Mouse (Mus musculus): ENCODE data around the gene Prmt7. TPM values are rescaled to one million over a fixed set of nuclear protein-coding genes. Genes with fewer than 3 reads are reported as not detected.

The Prmt7 gene
- polyA plus RNA-seq (2016; fragmentation: Nextera tagmentation; extraction: Ambion mirVana) = 50.9 and 53.0 TPM in 2 replicates

DNA sequence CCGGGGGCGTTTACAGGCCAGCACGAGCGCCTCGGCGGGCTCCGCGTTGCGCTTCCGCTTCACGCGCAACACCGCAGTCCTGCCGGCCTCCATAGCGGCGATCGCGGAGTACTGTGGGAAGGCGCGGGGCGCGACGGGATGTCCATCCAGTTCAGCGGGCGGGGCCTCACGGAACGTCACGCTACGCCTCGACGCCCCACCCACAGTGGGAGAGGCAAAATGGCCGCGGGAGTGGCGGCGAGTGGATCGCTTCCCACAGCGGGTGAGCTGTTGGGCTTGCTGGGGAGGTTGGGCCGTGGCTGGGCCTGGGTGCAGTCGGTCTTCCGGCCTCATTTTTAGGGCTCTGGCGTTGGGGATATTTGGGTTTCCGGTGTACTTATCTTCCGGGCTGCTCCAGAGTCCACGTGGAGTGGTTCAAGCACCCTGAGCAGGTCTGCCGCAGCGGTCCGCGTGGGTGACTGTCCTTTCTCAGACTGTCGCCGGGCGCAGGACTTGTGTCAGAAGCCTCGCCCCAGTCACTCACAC, at the start of gene Prmt7, which contains the start of gene Slc7a6os:
Gene Prmt7, plus strand, starts transcription at position 116 of the 525 bp plus-strand sequence.
Gene Slc7a6os, minus strand, starts transcription at position 115 of the 525 bp plus-strand sequence.
- under 1% methylated on average over 52 of the region's 52 CpGs for WGBS
- Histone ChIP-seq H3K36me3 (peaks cover 42% of the 10 kb centered on the region), H3K9me3 (replicated peaks) (no peaks in the 10 kb centered on the region), H3K27me3 (no peaks in the 10 kb centered on the region), H3K27ac (peak within 1 kb of the TSS; percentile 95), H3K9ac (peak within 1 kb of the TSS; percentile 88), H3K4me3 (peak within 1 kb of the TSS; percentile 85), H3K4me2 (replicated peaks) (peak within 1 kb of the TSS; percentile 87), H3K4me1 (peaks cover 13% of the 10 kb centered on the region)
- ATAC-seq (ENCODE audit: low FRiP score) = peak; percentile 99

DNA sequence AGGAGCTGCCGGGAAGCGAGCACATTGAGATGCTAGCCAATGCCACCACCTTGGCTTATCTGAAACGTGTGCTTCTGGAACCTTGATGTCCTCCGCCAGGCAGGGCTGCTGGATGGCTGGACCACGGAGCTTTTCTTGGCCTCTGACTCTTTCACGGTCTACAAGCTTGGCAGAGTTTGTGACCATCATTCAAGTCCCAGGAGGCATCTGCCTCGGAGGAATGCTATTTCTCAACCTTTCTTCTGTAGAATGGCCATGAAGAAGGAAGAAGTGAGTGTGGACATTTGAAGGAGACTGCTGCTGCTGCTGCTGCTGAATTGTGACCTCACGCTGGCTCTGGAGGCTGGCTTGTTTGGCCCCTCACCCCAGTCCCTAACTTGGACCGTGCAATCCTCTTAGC, 47.5 kb upstream of the Prmt7 start:
- 90% methylated on average over 9 of the region's 9 CpGs for WGBS
- Histone ChIP-seq H3K9ac (no peak overlapping the region), H3K27ac (no peak overlapping the region), H3K4me3 (no peak overlapping the region), H3K27me3 (no peaks in the 10 kb centered on the region), H3K4me1 (0 out of 2 replicates have a peak, but pooled peaks cover 3% of the 10 kb centered on the region), H3K36me3 (peaks cover 50% of the 10 kb centered on the region), H3K4me2 (replicated peaks) (no peak overlapping the region), H3K9me3 (replicated peaks) (no peaks in the 10 kb centered on the region)
- ATAC-seq (ENCODE audit: low FRiP score) = no peak

DNA sequence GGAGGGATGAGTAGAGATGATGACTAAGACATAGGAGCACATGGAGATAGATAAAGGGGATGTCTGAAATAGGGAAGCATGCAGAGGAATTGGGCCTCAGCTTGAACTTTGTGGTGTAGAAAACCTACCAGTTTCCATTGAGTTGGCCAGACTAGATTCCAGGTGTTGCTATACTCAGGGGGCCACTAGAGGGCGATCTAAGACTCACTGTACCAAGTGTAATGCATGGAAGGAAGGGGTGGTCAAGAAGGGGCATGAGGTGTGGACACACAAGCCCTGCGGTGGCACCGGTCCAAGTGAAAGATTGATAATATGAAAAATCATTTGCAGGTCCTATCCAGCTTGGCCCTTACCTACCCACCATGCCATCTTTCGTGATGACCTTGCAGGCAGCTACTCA, 45.3 kb upstream of the Prmt7 start:
- no peak overlapping the region for H3K4me3 ChIP-seq
- peaks cover 14% of the 10 kb centered on the region for H3K4me1 ChIP-seq
- no peak overlapping the region for H3K27ac ChIP-seq
- WGBS = 50% methylated on average over 4 of the region's 4 CpGs
- H3K4me2 ChIP-seq (replicated peaks) = no peak overlapping the region
- H3K27me3 ChIP-seq = no peaks in the 10 kb centered on the region
- no peak for ATAC-seq (ENCODE audit: low FRiP score)
- H3K9me3 ChIP-seq (replicated peaks) = no peaks in the 10 kb centered on the region
- H3K36me3 ChIP-seq = peaks cover 40% of the 10 kb centered on the region
- H3K9ac ChIP-seq = no peak overlapping the region

DNA sequence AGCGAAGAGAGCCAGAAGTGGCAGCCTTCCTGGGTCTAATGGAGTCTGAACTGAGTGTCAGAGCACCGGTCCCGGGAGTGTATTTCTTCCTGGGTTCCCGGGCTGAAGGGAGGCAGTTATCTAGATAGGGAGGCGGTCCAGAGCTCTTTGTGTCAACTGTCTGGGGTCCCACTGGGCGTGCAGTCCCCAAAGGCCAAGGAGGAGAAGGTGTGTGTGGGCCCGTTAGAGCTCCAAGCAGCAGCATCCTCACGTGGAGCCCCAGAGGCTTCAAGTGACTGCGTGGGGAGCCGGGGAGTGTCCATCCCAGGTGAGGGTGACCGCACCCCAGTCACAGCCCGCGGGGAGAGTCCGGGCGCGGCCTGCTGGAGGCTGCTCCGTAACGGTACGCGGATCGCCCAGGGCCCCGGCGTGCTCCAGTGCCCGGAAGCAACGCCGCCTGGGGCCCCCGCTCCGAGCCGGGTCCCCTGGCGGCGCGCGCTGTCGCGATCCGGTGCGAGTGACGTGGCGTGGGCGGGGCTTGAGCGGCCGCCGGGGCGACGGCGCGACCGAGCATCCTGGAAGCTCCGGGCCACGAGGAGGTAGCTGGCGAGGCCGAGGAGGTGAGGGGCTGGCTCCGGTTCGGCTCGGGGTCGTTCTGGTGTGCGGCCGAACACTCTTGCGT, 42.2 kb upstream of the Prmt7 start, which contains the start of gene Slc7a6:
Gene Slc7a6, plus strand, starts transcription at position 502 of the 661 bp plus-strand sequence.
- WGBS = under 1% methylated on average over 59 of the region's 59 CpGs
- Histone ChIP-seq H3K27me3 (no peaks in the 10 kb centered on the region), H3K9ac (peak within 1 kb of the TSS; percentile 83), H3K9me3 (replicated peaks) (no peaks in the 10 kb centered on the region), H3K27ac (peak within 1 kb of the TSS; percentile 93), H3K4me2 (replicated peaks) (peak within 1 kb of the TSS; percentile 88), H3K4me3 (peak within 1 kb of the TSS; percentile 84), H3K4me1 (peaks cover 14% of the 10 kb centered on the region), H3K36me3 (peaks cover 11% of the 10 kb centered on the region)
- peak; percentile 88 for ATAC-seq (ENCODE audit: low FRiP score)

DNA sequence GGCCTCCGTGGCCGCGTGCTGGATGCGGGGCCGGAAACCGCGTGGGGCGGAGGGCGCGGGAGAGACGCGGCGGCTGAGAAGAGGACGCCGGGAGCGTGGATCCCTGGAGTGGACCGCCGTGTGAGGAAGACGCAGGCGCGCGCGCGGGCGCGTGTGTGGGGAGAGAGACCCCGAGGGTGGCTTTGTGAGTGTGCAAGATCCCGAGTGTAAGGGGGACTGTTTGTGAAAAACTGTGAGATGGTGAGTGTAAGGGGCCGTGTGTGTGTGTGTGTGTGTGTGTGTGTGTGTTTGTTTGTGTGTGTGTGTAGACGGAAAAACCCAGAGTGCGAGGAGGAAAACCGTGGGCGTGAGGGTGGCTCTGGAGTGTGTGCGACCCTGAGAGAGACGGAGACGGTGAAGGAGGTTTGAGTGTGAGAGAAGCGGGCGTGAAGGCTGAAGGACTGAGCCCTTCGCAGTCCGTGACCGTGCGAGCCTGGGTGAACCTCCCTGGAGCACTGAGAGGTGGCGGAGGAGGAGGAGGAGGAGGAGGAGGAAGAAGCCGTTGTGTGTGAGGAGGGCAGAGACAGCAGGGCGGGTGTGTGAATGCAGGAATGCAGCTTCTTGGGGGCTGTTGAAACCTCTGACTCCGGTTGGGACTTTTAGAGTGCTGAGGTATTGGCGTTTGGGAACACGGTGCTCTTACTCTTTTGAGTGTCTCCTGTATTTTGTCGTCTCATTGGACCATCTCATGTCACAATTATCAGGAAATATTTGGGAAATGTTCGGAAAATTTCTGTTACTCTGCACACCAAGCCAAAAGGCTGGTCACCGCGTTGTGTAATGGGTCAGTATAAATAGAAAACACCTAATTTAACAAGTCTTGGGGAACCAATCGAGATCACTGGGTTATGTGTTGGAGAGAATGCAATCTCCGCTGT, 41.5 kb upstream of the Prmt7 start:
- peaks cover 14% of the 10 kb centered on the region for H3K4me1 ChIP-seq
- H3K4me2 ChIP-seq (replicated peaks) = peak overlapping the region; percentile 88
- no peaks in the 10 kb centered on the region for H3K9me3 ChIP-seq (replicated peaks)
- WGBS = 2% methylated on average over 54 of the region's 54 CpGs
- peak overlapping the region; percentile 93 for H3K27ac ChIP-seq
- ATAC-seq (ENCODE audit: low FRiP score) = peak; percentile 80
- H3K27me3 ChIP-seq = no peaks in the 10 kb centered on the region
- peak overlapping the region; percentile 83 for H3K9ac ChIP-seq
- H3K36me3 ChIP-seq = peaks cover 4% of the 10 kb centered on the region
- peak overlapping the region; percentile 84 for H3K4me3 ChIP-seq

DNA sequence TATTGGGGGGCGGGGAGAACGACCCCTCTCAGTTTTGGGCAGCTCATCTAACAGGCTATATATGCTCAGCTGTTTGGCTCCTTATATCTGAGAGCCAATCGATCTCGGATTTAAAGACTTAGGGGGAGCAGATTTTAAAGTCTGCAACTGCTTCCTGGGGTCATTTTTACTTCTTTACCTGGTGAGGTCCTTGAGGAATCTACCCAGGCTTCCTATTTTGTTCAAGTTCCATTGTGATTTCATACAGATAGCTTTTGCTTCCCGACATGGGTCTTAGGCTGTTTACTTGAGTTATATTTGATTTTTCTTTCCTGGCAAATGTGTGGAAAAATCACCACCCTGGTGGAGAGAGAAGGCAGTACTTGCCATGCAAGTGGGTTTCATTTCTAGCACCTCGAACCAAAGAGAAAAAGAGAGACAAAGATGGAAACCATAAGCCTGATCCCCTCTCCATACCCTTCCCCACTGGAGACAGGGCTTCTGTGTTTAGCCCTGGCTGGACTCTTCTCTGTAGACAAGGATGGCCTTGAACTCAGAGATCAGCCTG, 40.7 kb upstream of the Prmt7 start:
- no peaks in the 10 kb centered on the region for H3K27me3 ChIP-seq
- no peaks in the 10 kb centered on the region for H3K9me3 ChIP-seq (replicated peaks)
- ATAC-seq (ENCODE audit: low FRiP score) = no peak
- peak overlapping the region; percentile 84 for H3K4me3 ChIP-seq
- H3K4me2 ChIP-seq (replicated peaks) = peak overlapping the region; percentile 88
- no peak overlapping the region for H3K27ac ChIP-seq
- H3K36me3 ChIP-seq = no peaks in the 10 kb centered on the region
- peaks cover 14% of the 10 kb centered on the region for H3K4me1 ChIP-seq
- WGBS = 42% methylated on average over 6 of the region's 6 CpGs
- peak overlapping the region; percentile 83 for H3K9ac ChIP-seq

DNA sequence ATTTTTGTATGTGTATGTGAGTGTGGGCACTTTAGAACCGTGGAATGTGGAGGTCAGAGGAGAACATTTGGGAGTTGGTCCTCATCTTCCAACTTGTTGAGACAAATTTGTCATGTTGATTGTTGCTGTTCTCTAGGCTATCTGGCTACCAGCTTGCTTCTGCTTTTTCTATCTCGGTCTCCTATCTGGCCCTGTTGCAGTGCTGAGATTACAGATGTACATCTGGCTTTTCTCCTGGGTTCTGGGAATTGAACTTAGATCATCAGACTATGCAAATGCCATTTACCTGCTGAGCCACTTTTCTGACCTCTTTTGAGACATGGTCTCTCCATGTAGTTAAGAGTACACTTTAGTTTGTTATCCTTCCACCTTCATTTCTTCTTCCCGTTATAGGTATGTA, 37.2 kb upstream of the Prmt7 start:
- Histone ChIP-seq H3K27ac (no peak overlapping the region), H3K4me1 (peaks cover 18% of the 10 kb centered on the region), H3K4me3 (no peak overlapping the region), H3K9ac (no peak overlapping the region), H3K4me2 (replicated peaks) (no peak overlapping the region), H3K9me3 (replicated peaks) (no peaks in the 10 kb centered on the region), H3K36me3 (no peaks in the 10 kb centered on the region), H3K27me3 (no peaks in the 10 kb centered on the region)
- no peak for ATAC-seq (ENCODE audit: low FRiP score)
- 98% methylated on average over 3 of the region's 3 CpGs for WGBS

DNA sequence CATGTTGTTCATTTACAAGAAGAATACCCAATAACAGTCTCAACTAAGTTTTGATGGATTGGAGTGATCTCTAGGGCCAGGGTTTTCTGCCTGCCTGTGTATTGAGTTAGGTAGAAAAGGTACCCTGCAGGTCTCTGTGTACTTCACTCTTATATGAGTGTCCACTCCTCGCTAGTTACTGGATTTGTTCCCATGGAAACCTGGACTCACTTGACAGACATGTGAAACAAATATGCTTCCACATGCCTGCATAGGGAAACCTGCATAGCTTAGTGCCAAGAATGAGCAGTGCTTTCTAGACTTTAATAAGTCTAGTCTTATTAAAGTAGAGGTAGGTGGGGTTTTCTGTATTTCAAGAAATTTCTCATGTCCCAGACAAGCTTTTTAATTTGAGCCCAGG, 33.8 kb upstream of the Prmt7 start:
- WGBS = 24% methylated on average over 1 of the region's 1 CpGs
- Histone ChIP-seq H3K36me3 (peaks cover 11% of the 10 kb centered on the region; the same call in 1 of the 2 replicates), H3K4me3 (no peak overlapping the region), H3K9ac (no peak overlapping the region), H3K27me3 (no peaks in the 10 kb centered on the region), H3K27ac (no peak overlapping the region), H3K9me3 (replicated peaks) (no peaks in the 10 kb centered on the region), H3K4me1 (peaks cover 7% of the 10 kb centered on the region), H3K4me2 (replicated peaks) (no peak overlapping the region)
- ATAC-seq (ENCODE audit: low FRiP score) = no peak

DNA sequence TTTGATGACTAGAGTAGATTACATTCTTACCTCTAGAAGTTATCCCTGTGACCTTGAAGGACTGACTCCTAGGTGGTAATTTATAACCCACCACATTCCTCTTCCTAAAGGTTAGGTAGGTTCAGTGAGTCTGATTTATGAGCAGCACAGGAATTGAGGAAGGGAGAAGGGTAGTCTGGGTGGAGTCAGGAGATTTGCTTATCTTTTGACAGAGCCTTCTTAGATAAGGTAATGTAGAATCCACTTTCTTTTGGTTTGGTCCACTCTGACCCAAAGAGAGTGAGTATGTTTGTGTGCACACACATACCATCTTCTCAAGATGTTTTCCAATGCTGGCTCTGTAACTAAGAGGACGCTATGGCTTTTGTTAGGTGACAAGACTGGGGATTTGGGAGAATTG, 33.1 kb upstream of the Prmt7 start:
- 88% methylated on average over 1 of the region's 1 CpGs for WGBS
- Histone ChIP-seq H3K4me3 (no peak overlapping the region), H3K4me1 (peaks cover 7% of the 10 kb centered on the region), H3K4me2 (replicated peaks) (no peak overlapping the region), H3K27me3 (no peaks in the 10 kb centered on the region), H3K9me3 (replicated peaks) (no peaks in the 10 kb centered on the region), H3K9ac (no peak overlapping the region), H3K36me3 (peaks cover 14% of the 10 kb centered on the region; the same call in 1 of the 2 replicates), H3K27ac (no peak overlapping the region)
- no peak for ATAC-seq (ENCODE audit: low FRiP score)

DNA sequence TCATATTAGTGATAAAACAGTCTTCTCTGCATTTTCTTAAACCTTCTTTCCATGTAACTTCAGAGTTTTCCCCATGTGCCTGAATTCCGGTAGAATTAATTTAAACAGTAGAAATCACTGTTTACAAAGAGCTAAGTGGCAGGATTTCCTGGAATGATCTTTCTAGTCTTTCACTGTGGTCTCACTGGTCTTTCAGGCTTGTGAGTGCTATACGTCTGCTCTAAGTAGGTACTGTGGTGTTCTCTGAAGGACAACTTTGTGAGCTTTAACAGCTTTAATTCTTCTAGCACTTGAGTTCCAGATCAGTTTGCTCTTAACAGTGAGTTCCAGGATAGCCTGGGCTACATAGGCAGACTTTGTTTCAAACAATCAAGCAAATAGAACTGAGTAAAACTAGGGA, 32.3 kb upstream of the Prmt7 start:
- Histone ChIP-seq H3K9ac (no peak overlapping the region), H3K27ac (no peak overlapping the region), H3K4me1 (peaks cover 7% of the 10 kb centered on the region), H3K36me3 (peaks cover 16% of the 10 kb centered on the region), H3K27me3 (no peaks in the 10 kb centered on the region), H3K9me3 (replicated peaks) (no peaks in the 10 kb centered on the region), H3K4me2 (replicated peaks) (no peak overlapping the region), H3K4me3 (no peak overlapping the region)
- 88% methylated on average over 2 of the region's 2 CpGs for WGBS
- no peak for ATAC-seq (ENCODE audit: low FRiP score)

DNA sequence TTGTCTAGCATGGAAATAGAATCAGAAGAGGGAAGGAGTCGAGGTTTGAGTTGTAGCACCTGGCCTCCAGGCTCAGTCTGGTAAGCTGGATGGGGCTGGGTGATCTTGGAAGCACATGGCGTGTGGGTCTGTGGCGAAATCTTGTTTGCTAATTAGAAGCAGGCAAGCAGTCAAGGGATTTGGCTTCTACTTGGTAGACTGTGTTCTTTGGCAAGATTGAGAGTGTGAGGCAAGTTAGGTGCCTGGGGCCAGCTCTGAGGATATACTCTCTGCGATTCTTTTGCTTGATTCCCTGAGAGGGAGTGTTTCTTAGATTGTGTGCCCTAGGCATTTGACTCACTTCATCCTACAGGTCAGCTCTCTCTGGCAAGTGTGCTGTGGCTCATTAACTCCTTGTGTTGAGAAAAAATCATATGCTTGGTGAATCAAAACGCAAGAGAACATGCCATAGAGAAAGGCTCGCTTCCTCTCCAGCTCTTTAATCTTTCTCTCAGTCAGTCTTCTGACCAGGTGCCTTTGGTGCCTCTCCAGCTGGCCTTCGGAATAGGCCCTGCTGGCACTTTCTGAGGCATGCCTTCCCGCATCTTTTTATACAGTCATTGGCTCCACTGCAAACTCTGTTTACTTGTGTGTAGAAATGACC, 25.0 kb upstream of the Prmt7 start:
- no peak for ATAC-seq (ENCODE audit: low FRiP score)
- Histone ChIP-seq H3K27ac (no peak overlapping the region), H3K36me3 (peaks cover 59% of the 10 kb centered on the region), H3K4me1 (no peaks in the 10 kb centered on the region), H3K4me2 (replicated peaks) (no peak overlapping the region), H3K9me3 (replicated peaks) (no peaks in the 10 kb centered on the region), H3K27me3 (no peaks in the 10 kb centered on the region), H3K9ac (no peak overlapping the region), H3K4me3 (no peak overlapping the region)
- 94% methylated on average over 8 of the region's 8 CpGs for WGBS

Data from hindbrain, embryonic 12.5 days (tissue).